Mouse (Mus musculus): ENCODE data around the gene Nod1.

DNA sequence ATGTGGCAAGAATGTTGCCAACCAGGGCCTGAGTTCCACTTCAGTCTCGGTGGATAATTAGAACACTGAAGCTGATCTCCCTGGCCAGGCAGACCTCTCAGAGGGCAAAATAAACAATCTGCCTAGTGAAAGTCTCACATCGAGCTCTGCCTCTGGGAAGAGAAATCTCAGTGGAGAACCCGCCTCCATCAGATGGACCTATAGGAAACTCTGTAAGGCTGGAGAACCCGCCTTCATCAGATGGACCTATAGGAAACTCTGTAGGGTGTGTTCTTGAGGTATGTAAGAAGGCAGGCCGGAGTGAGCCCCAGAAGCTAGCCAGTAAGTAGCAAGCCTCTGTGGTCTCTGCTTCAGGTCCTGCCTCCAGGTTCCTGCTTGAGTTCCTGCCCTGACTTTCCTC, 37.5 kb downstream of the Nod1 start:
- TF ChIP-seq POLR2A (IDR thresholded peaks at IDR 0.05; ENCODE audit: borderline replicate concordance, control insufficient read depth, low read depth, low read length) = no peak
- TF ChIP-seq CTCF (IDR thresholded peaks at IDR 0.05; ENCODE audit: control insufficient read depth, insufficient read depth, low read length) = no peak
